Mouse (Mus musculus) intestine, postnatal 0 days (tissue): ENCODE measurements around the gene Sec24b. TPM values are rescaled to one million over a fixed set of nuclear protein-coding genes. Genes with fewer than 3 reads are reported as not detected.

ENCODE experiments used
- ATAC-seq: fragments of 200-750 bp; cut with Nextera tagmentation; 2 replicates; pipeline ENCODE4 v1.8.0; 2017; ENCODE audit warnings: mild to moderate bottlenecking, moderate TSS enrichment, moderate library complexity
- H3K27ac ChIP-seq: fragments of 300-500 bp; sonication (generic); 2 replicates; pipeline ENCODE4 v1.5.1; 2014; ENCODE audit warnings: mild to moderate bottlenecking, low read depth, low read length, moderate library complexity
- H3K27me3 ChIP-seq: fragments of 300-500 bp; sonication (generic); replicated peaks from 2 replicates; pipeline ENCODE4 v1.6.1; 2014; ENCODE audit warnings: low read length, mixed read lengths; ENCODE audit not compliant: control insufficient read depth, insufficient read depth
- H3K36me3 ChIP-seq: fragments of 300-500 bp; sonication (generic); 2 replicates; pipeline ENCODE4 v1.6.1; 2014; ENCODE audit warnings: mild to moderate bottlenecking, moderate library complexity; ENCODE audit not compliant: control insufficient read depth, insufficient read depth
- H3K4me1 ChIP-seq: fragments of 300-500 bp; sonication (generic); replicated peaks from 2 replicates; pipeline ENCODE4 v1.6.1; 2014; ENCODE audit warnings: antibody characterized with exemption, low read length, mixed read lengths; ENCODE audit not compliant: control insufficient read depth, insufficient read depth
- H3K4me2 ChIP-seq: fragments of 300-500 bp; sonication (generic); replicated peaks from 2 replicates; pipeline ENCODE4 v1.6.1; 2014; ENCODE audit warnings: low read depth, mild to moderate bottlenecking, moderate library complexity
- H3K4me3 ChIP-seq: fragments of 300-500 bp; sonication (generic); 2 replicates; pipeline ENCODE4 v1.5.1; 2014; ENCODE audit warnings: low read depth, low read length
- H3K9ac ChIP-seq: fragments of 300-500 bp; sonication (generic); 2 replicates; pipeline ENCODE4 v1.6.1; 2014; ENCODE audit warnings: mild to moderate bottlenecking, low read depth, low read length
- H3K9me3 ChIP-seq: fragments of 300-500 bp; sonication (generic); 2 replicates; pipeline ENCODE4 v1.6.1; 2016; ENCODE audit warnings: mixed run types; ENCODE audit not compliant: control insufficient read depth
- CTCF ChIP-seq: sonication (generic); IDR thresholded peaks from 2 replicates; pipeline ENCODE4 v1.5.1; 2016; ENCODE audit warnings: low read depth, mild to moderate bottlenecking, control low read depth, antibody characterized with exemption, moderate library complexity
- WGBS: fragments of 180-500 bp; shearing (Covaris S2); extraction: QIAGEN DNeasy Blood & Tissue Kit; methylation state at CpG from one replicate; pipeline ENCODE4 v1.1.7; 2014; 5-methylcytosine and 5-hydroxymethylcytosine counted together
- polyA plus RNA-seq: library from polyadenylated mRNA; unstranded; fragments of >200 nt; fragmentation: Nextera tagmentation; extraction: Ambion mirVana; gene quantifications from 2 replicates; pipeline ENCODE4 v1.2.1, GENCODE M21; 2015

Gene Sec24b
- polyA plus RNA-seq, 1 experiment from 2014 or later: 13.1 TPM

GRCm38 (mm10) chr3:129997324-129997723 lies 64.0 kb downstream of the Sec24b start:
- Histone ChIP-seq H3K4me1 (no peaks in the 10 kb centered on the region), H3K9me3 (no peaks in the 10 kb centered on the region), H3K36me3 (peaks cover 84% of the 10 kb centered on the region), H3K4me2 (no peak overlapping the region), H3K27me3 (no peaks in the 10 kb centered on the region), H3K4me3 (no peak overlapping the region), H3K9ac (no peak overlapping the region), H3K27ac (no peak overlapping the region)
- no peak for TF ChIP-seq CTCF
- no peak for ATAC-seq
- WGBS: 75% methylated on average over 3 of the region's 3 CpGs

GRCm38 (mm10) chr3:129987297-129987696 lies 74.1 kb downstream of the Sec24b start:
- Histone ChIP-seq H3K27ac (no peak overlapping the region), H3K27me3 (no peaks in the 10 kb centered on the region), H3K9me3 (no peaks in the 10 kb centered on the region), H3K36me3 (peaks cover 83% of the 10 kb centered on the region), H3K4me3 (no peak overlapping the region), H3K4me2 (no peak overlapping the region), H3K4me1 (no peaks in the 10 kb centered on the region), H3K9ac (no peak overlapping the region)
- 98% methylated on average over 13 of the region's 13 CpGs for WGBS
- no peak for ATAC-seq
- no peak for TF ChIP-seq CTCF

GRCm38 (mm10) chr3:129985335-129985734 lies 76.0 kb downstream of the Sec24b start:
- no peaks in the 10 kb centered on the region for H3K9me3 ChIP-seq
- no peak for ATAC-seq
- H3K36me3 ChIP-seq: peaks cover 71% of the 10 kb centered on the region
- H3K27me3 ChIP-seq: no peaks in the 10 kb centered on the region
- 89% methylated on average over 4 of the region's 4 CpGs for WGBS
- no peak overlapping the region for H3K4me3 ChIP-seq
- no peak overlapping the region for H3K27ac ChIP-seq
- peak; percentile 44 for TF ChIP-seq CTCF
- no peak overlapping the region for H3K4me2 ChIP-seq
- H3K4me1 ChIP-seq: no peaks in the 10 kb centered on the region
- no peak overlapping the region for H3K9ac ChIP-seq

- Histone ChIP-seq H3K9ac (no peak overlapping the region), H3K27ac (no peak overlapping the region), H3K36me3 (peaks cover 66% of the 10 kb centered on the region), H3K9me3 (no peaks in the 10 kb centered on the region), H3K27me3 (no peaks in the 10 kb centered on the region), H3K4me1 (no peaks in the 10 kb centered on the region), H3K4me3 (no peak overlapping the region), H3K4me2 (no peak overlapping the region)
- no peak for TF ChIP-seq CTCF
- no peak for ATAC-seq
- 95% methylated on average over 5 of the region's 5 CpGs for WGBS
Measured at GRCm38 (mm10) chr3:129984797-129985196, 76.6 kb downstream of the Sec24b start.

- H3K27ac ChIP-seq: no peak overlapping the region
- no peaks in the 10 kb centered on the region for H3K4me1 ChIP-seq
- WGBS: 72% methylated on average over 5 of the region's 5 CpGs
- no peak overlapping the region for H3K4me3 ChIP-seq
- no peaks in the 10 kb centered on the region for H3K9me3 ChIP-seq
- no peak for TF ChIP-seq CTCF
- no peak overlapping the region for H3K4me2 ChIP-seq
- ATAC-seq: no peak
- peaks cover 41% of the 10 kb centered on the region for H3K36me3 ChIP-seq
- H3K27me3 ChIP-seq: no peaks in the 10 kb centered on the region
- no peak overlapping the region for H3K9ac ChIP-seq
Measured at GRCm38 (mm10) chr3:129982271-129982670, 79.1 kb downstream of the Sec24b start.

- 84% methylated on average over 11 of the region's 11 CpGs for WGBS
- no peaks in the 10 kb centered on the region for H3K4me1 ChIP-seq
- no peak for TF ChIP-seq CTCF
- no peak overlapping the region for H3K27ac ChIP-seq
- no peaks in the 10 kb centered on the region for H3K27me3 ChIP-seq
- no peaks in the 10 kb centered on the region for H3K9me3 ChIP-seq
- ATAC-seq: no peak
- no peak overlapping the region for H3K9ac ChIP-seq
- H3K4me3 ChIP-seq: no peak overlapping the region
- H3K4me2 ChIP-seq: no peak overlapping the region
- H3K36me3 ChIP-seq: peaks cover 36% of the 10 kb centered on the region
Measured at GRCm38 (mm10) chr3:129981756-129982155, 79.6 kb downstream of the Sec24b start.

GRCm38 (mm10) chr3:129979510-129979909 lies 81.8 kb downstream of the Sec24b start:
- no peak for TF ChIP-seq CTCF
- no peaks in the 10 kb centered on the region for H3K27me3 ChIP-seq
- H3K9me3 ChIP-seq: no peaks in the 10 kb centered on the region
- no peak overlapping the region for H3K4me2 ChIP-seq
- H3K27ac ChIP-seq: no peak overlapping the region
- H3K36me3 ChIP-seq: peaks cover 21% of the 10 kb centered on the region; the same call in 1 of the 2 replicates
- no peaks in the 10 kb centered on the region for H3K4me1 ChIP-seq
- WGBS: 27% methylated on average over 6 of the region's 6 CpGs
- H3K9ac ChIP-seq: no peak overlapping the region
- no peak overlapping the region for H3K4me3 ChIP-seq
- no peak for ATAC-seq
